Mouse (Mus musculus) G1E (cell line): ENCODE measurements around the gene Itih3.

ENCODE experiments used
- CTCF ChIP-seq: IDR thresholded peaks from 2 replicates; pipeline ENCODE4 v1.5.1; 2012; ENCODE audit warnings: low read depth, low read length, inconsistent platforms, mixed read lengths
- GATA2 ChIP-seq: IDR thresholded peaks from 2 replicates; pipeline ENCODE4 v1.6.1; 2012; ENCODE audit warnings: low read depth, low read length, inconsistent platforms, borderline replicate concordance
- POLR2AphosphoS5 ChIP-seq: IDR thresholded peaks from 2 replicates; pipeline ENCODE4 v1.6.1; 2012; ENCODE audit warnings: low read depth, low read length, inconsistent platforms; ENCODE audit not compliant: insufficient replicate concordance
- TAL1 ChIP-seq: conservative IDR thresholded peaks from 2 replicates; pipeline ENCODE4 v1.6.1; 2012; ENCODE audit warnings: low read depth, low read length, inconsistent platforms, mixed read lengths

- TF ChIP-seq CTCF (no peak), TAL1 (peak; percentile 34; the same call in 1 of the 2 replicates), GATA2 (no peak), POLR2AphosphoS5 (no peak)
These were observed 48.3 kb downstream of the Itih3 start for GRCm38 (mm10) chr14:30875130-30875865.
